Mouse (Mus musculus) limb, embryonic 14.5 days (tissue): ENCODE data around the gene Ldb3. TPM values are rescaled to one million over a fixed set of nuclear protein-coding genes. Genes with fewer than 3 reads are reported as not detected.

Experiments used
- ATAC-seq: fragments of 200-750 bp; cut with Nextera tagmentation; 2 replicates; pipeline ENCODE4 v1.8.0; 2017; ENCODE audit warnings: low read depth, moderate number of reproducible peaks, moderate TSS enrichment; ENCODE audit not compliant: low FRiP score
- DNase-seq: peaks from one replicate; pipeline ENCODE4 v3.0.0-alpha.2; 2015; ENCODE audit warnings: low spot score
- H3K27ac ChIP-seq: fragments of 300-500 bp; sonication (generic); replicated peaks from 2 replicates; pipeline ENCODE4 v1.5.1; 2014; ENCODE audit warnings: low read depth, mild to moderate bottlenecking, low read length, moderate library complexity, mixed read lengths
- H3K27me3 ChIP-seq: fragments of 300-500 bp; sonication (generic); 2 replicates; pipeline ENCODE4 v1.6.1; 2014; ENCODE audit warnings: low read length, mixed read lengths; ENCODE audit not compliant: control insufficient read depth, insufficient read depth
- H3K36me3 ChIP-seq: fragments of 300-500 bp; sonication (generic); 2 replicates; pipeline ENCODE4 v1.6.1; 2014; ENCODE audit warnings: mild to moderate bottlenecking, low read length, moderate library complexity, mixed read lengths; ENCODE audit not compliant: control insufficient read depth, insufficient read depth
- H3K4me1 ChIP-seq: fragments of 300-500 bp; sonication (generic); 2 replicates; pipeline ENCODE4 v1.6.1; 2014; ENCODE audit warnings: antibody characterized with exemption, low read length, mixed read lengths; ENCODE audit not compliant: control insufficient read depth, insufficient read depth
- H3K4me2 ChIP-seq: fragments of 300-500 bp; sonication (generic); replicated peaks from 2 replicates; pipeline ENCODE4 v1.6.1; 2014; ENCODE audit warnings: low read depth, mild to moderate bottlenecking, low read length, moderate library complexity; ENCODE audit not compliant: severe bottlenecking
- H3K4me3 ChIP-seq: fragments of 300-500 bp; sonication (generic); replicated peaks from 2 replicates; pipeline ENCODE4 v1.5.1; 2014; ENCODE audit warnings: low read length
- H3K9ac ChIP-seq: fragments of 300-500 bp; sonication (generic); 2 replicates; pipeline ENCODE4 v1.6.1; 2014; ENCODE audit warnings: mild to moderate bottlenecking, low read depth, low read length, moderate library complexity; ENCODE audit not compliant: severe bottlenecking
- H3K9me3 ChIP-seq: fragments of 300-500 bp; sonication (generic); 2 replicates; pipeline ENCODE4 v1.6.1; 2016; ENCODE audit warnings: low read length; ENCODE audit not compliant: control insufficient read depth
- POLR2A ChIP-seq: fragments of 200-500 bp; IDR thresholded peaks from 2 replicates; pipeline ENCODE4 v1.8.0; 2012; ENCODE audit warnings: inconsistent platforms, mild to moderate bottlenecking, moderate library complexity, borderline replicate concordance; ENCODE audit not compliant: insufficient read depth, insufficient read length; ENCODE audit errors: extremely low read depth
- WGBS: fragments of 180-500 bp; shearing (Covaris S2); extraction: QIAGEN DNeasy Blood & Tissue Kit; methylation state at CpG from one replicate; pipeline ENCODE4 v1.1.7; 2014; 5-methylcytosine and 5-hydroxymethylcytosine counted together
- polyA plus RNA-seq, 2 experiments: library from polyadenylated mRNA; depleted of rRNA in 1 of 2; stranded (reverse) in 1 of 2; unstranded in 1 of 2; fragments of >200 nt; fragmentation: Nextera tagmentation in 1 of 2; extraction: Ambion mirVana in 1 of 2; gene quantifications; 2 replicates each; pipeline versions ENCODE4 v1.2.1 to v1.2.3; 2012 to 2014

Gene Ldb3
- polyA plus RNA-seq, 2 experiments = 26.6 to 37.7 TPM

DNA sequence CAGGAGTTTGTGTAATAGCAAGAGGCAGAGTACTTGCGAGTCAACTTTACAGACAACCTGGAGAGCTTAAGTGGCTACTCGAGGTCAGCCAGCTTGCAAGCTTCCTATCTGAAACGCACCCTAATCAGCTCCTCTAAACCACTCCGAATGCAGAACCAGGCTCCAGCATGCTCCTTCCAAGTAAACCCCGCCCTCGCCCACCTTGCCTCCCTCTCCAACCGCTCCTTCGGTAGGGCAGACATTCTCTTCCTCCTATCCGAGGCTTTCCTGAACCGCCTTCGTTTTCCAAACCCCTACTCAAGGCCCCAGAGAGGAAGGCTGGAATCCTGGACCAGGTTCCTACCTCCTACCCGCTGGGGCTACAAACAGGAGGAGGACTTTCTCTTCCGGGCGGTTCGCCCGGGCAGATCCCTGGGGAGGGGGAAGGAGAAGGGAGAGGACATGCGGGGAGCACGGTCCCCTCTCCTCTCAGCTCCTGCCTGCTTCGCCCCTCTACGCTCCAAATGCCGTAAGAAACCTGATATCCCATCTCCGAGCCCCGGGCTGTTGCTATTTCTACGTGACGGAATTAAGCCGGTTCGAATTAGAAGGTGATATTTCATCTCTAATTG lies 40.0 kb downstream of the Ldb3 start:
- peak overlapping the region; percentile 79 for H3K27ac ChIP-seq
- DNase-seq = peak; percentile 64
- H3K4me2 ChIP-seq = peak overlapping the region; percentile 55
- H3K4me1 ChIP-seq = 0 out of 2 replicates have a peak, but pooled peaks cover 5% of the 10 kb centered on the region
- peak overlapping the region; percentile 70 for H3K9ac ChIP-seq
- H3K36me3 ChIP-seq = no peaks in the 10 kb centered on the region
- no peaks in the 10 kb centered on the region for H3K27me3 ChIP-seq
- no peaks in the 10 kb centered on the region for H3K9me3 ChIP-seq
- ATAC-seq = peak; percentile 48
- 0 out of 2 replicates have a peak, but pooled peaks have one; percentile 34 for TF ChIP-seq POLR2A
- WGBS = under 1% methylated on average over 26 of the region's 27 CpGs
- H3K4me3 ChIP-seq = peak overlapping the region; percentile 53

DNA sequence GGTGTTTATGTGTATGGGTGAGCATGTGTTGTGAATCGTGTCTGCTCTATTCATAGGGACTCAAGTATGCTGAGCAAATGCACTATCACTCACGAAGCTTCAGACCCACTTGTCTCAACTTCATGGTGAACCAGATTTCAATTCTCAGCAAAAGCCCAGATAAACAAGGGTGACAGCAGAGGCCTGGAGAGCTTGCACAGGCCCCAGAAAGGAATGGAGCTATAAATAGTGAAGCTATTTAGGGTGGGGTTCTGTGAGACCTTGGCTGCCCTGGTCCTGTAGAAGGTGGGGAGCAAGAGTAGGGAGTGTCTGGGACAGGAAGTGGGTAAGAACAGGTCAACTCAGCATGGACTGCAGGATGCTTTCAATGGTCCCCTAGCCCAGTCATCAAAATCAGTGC lies 43.9 kb downstream of the Ldb3 start:
- WGBS = 81% methylated on average over 2 of the region's 2 CpGs
- ATAC-seq = no peak

DNA sequence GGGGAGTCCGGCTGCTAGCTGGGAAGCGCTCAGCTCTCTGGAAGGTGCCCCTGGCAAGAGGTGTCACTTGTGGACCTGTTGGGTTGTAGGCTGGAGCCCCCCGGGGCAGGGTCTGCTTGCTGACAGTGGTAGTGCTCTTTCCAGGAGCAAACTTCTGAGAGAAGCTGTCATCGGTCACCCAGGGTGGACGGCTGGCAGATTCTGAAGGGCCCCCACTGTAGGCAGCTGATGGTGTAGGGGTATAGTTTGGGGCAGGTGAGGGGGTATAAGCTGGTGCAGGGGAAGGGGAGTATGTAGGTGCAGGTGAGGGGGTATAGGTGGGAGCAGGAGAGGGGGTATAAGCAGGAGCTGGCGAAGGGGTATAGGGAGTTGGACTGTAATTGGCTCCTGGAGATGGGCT lies 44.5 kb downstream of the Ldb3 start:
- no peak overlapping the region for H3K4me3 ChIP-seq
- no peak overlapping the region for H3K4me2 ChIP-seq
- DNase-seq = no peak
- ATAC-seq = no peak
- no peak for TF ChIP-seq POLR2A
- 84% methylated on average over 6 of the region's 6 CpGs for whole genome bisulfite sequencing
- H3K27ac ChIP-seq = no peak overlapping the region
- H3K27me3 ChIP-seq = no peaks in the 10 kb centered on the region
- H3K4me1 ChIP-seq = 0 out of 2 replicates have a peak, but pooled peaks cover 5% of the 10 kb centered on the region
- H3K9me3 ChIP-seq = no peaks in the 10 kb centered on the region
- no peaks in the 10 kb centered on the region for H3K36me3 ChIP-seq
- H3K9ac ChIP-seq = no peak overlapping the region

More for the DNA sequence above, 43.9 kb downstream of the Ldb3 start:
- Histone ChIP-seq H3K4me1 (0 out of 2 replicates have a peak, but pooled peaks cover 5% of the 10 kb centered on the region), H3K36me3 (no peaks in the 10 kb centered on the region), H3K9me3 (no peaks in the 10 kb centered on the region), H3K4me3 (no peak overlapping the region), H3K27ac (no peak overlapping the region), H3K27me3 (no peaks in the 10 kb centered on the region), H3K4me2 (no peak overlapping the region), H3K9ac (no peak overlapping the region)
- TF ChIP-seq POLR2A = no peak
- DNase-seq = no peak

DNA sequence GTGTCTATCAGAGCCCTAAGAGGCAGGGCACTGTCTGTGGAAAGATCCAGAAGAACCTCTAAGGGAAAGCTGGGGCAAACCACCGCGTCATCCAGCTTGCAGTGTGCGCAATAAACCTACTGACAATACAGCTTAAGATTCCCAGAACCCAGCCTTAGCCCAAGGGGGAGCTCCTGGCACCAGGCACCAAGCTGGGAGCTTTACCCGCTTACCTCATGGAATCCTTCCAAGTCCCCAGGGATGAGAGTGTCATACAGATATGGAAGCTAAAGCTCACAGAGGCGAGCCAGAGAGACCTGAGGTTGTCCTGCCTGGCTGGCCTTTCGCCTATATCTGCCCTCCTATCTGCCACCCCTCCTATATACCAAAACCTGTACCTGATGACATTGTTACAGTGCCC lies 44.9 kb downstream of the Ldb3 start:
- 73% methylated on average over 6 of the region's 6 CpGs for WGBS
- Histone ChIP-seq H3K9me3 (no peaks in the 10 kb centered on the region), H3K4me3 (no peak overlapping the region), H3K4me2 (no peak overlapping the region), H3K27ac (no peak overlapping the region), H3K36me3 (no peaks in the 10 kb centered on the region), H3K27me3 (no peaks in the 10 kb centered on the region), H3K4me1 (0 out of 2 replicates have a peak, but pooled peaks cover 5% of the 10 kb centered on the region), H3K9ac (no peak overlapping the region)
- ATAC-seq (no peak), DNase-seq (no peak)
- no peak for TF ChIP-seq POLR2A

DNA sequence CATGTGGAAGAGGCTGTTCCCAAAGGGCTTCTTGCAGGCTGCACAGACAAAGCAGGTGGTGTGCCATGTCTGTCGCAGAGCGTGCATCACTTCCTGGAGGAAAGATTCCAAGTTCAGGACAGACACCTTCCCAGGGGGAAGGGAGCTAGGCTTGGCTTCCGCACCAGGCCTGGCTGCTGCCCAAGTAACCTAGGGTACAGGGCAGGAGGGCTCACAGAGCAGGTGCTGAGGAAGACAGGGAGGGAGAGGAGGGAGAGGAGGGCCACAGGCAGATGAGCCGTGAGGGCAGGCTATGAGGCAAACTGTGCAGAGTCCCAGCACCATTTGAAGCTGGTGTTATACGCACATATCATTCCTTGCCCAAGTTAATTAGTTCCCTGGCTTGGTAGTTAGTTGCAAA lies 46.6 kb downstream of the Ldb3 start:
- H3K9me3 ChIP-seq = no peaks in the 10 kb centered on the region
- ATAC-seq = no peak
- DNase-seq = no peak
- H3K4me2 ChIP-seq = no peak overlapping the region
- H3K4me3 ChIP-seq = no peak overlapping the region
- WGBS = 90% methylated on average over 5 of the region's 5 CpGs
- H3K27ac ChIP-seq = no peak overlapping the region
- no peaks in the 10 kb centered on the region for H3K27me3 ChIP-seq
- no peaks in the 10 kb centered on the region for H3K36me3 ChIP-seq
- no peak overlapping the region for H3K9ac ChIP-seq
- TF ChIP-seq POLR2A = no peak
- no peaks in the 10 kb centered on the region for H3K4me1 ChIP-seq
